ENCODE assay signal across 8 mouse cellular contexts in genomic region chr4:114666238-114666978, GRCm38 (mm10).
A peak's percentile ranks its signal among the peaks of the same experiment; 100 is the strongest.
DNase-seq lines count a peak whose midpoint lies in the region; ATAC-seq and TF ChIP-seq lines count a peak whose summit lies in the region.

No protein-coding gene starts in this region.

- no peaks in the 10 kb centered on the region for H3K9me3 ChIP-seq in embryonic facial prominence, embryonic 12.5 days
- H3K9me3 ChIP-seq in limb, embryonic 13.5 days: no peaks in the 10 kb centered on the region

- H3K27me3 ChIP-seq in embryonic facial prominence, embryonic 12.5 days: peaks cover 72% of the 10 kb centered on the region
- H3K27me3 ChIP-seq in limb, embryonic 13.5 days: peaks cover 95% of the 10 kb centered on the region

- ATAC-seq in embryonic facial prominence, embryonic 12.5 days (ENCODE audit: insufficient number of reproducible peaks, insufficient read depth, low FRiP score, low TSS enrichment): peak; percentile 49; the same call in 1 of the 2 replicates
- ATAC-seq in limb, embryonic 13.5 days (ENCODE audit: low FRiP score, low read depth): peak; percentile 41

- no peaks in the 10 kb centered on the region for H3K36me3 ChIP-seq in embryonic facial prominence, embryonic 12.5 days
- no peaks in the 10 kb centered on the region for H3K36me3 ChIP-seq in limb, embryonic 13.5 days

- peak overlapping the region; percentile 51 for H3K4me2 ChIP-seq in embryonic facial prominence, embryonic 12.5 days (replicated peaks)
- peak overlapping the region; percentile 58 for H3K4me2 ChIP-seq in limb, embryonic 13.5 days (replicated peaks)

- peak overlapping the region; percentile 40; the same call in 1 of the 2 replicates for H3K9ac ChIP-seq in embryonic facial prominence, embryonic 12.5 days
- H3K9ac ChIP-seq in limb, embryonic 13.5 days: peak overlapping the region; percentile 43; the same call in 1 of the 2 replicates

- peaks cover 27% of the 10 kb centered on the region for H3K4me1 ChIP-seq in embryonic facial prominence, embryonic 12.5 days
- peaks cover 22% of the 10 kb centered on the region for H3K4me1 ChIP-seq in limb, embryonic 13.5 days

- DNase-seq in layer of hippocampus, adult 2 months (ENCODE audit: low spot score in 2 of 2): no peak
- no peak for DNase-seq in layer of hippocampus, adult 18-20 months (ENCODE audit: low spot score in 2 of 2)
- DNase-seq in retina, embryonic 14.5 days (ENCODE audit: low spot score): peak; percentile 58
- DNase-seq in adrenal gland, adult 8-10 months: no peak
- no peak for DNase-seq in cerebellum, adult 11-12 months
- DNase-seq in spleen, postnatal 10 days (ENCODE audit: low spot score in 2 of 2): no peak

- no peak overlapping the region for H3K27ac ChIP-seq in layer of hippocampus, adult 2 months
- no peak overlapping the region for H3K27ac ChIP-seq in embryonic facial prominence, embryonic 12.5 days
- H3K27ac ChIP-seq in limb, embryonic 13.5 days: no peak overlapping the region

- 3% methylated on average over 41 of the region's 41 CpGs for WGBS in embryonic facial prominence, embryonic 12.5 days
- 4% methylated on average over 41 of the region's 41 CpGs for WGBS in limb, embryonic 13.5 days

- H3K4me3 ChIP-seq in layer of hippocampus, adult 2 months: peak overlapping the region; percentile 29
- peak overlapping the region; percentile 24 for H3K4me3 ChIP-seq in embryonic facial prominence, embryonic 12.5 days
- peak overlapping the region; percentile 29 for H3K4me3 ChIP-seq in limb, embryonic 13.5 days

- TF ChIP-seq CTCF in layer of hippocampus, adult 2 months (conservative IDR thresholded peaks at IDR 0.05): no peak
